Mouse (Mus musculus) C2C12 (cell line): ENCODE measurements around the gene Caln1.

Experiments
- CTCF ChIP-seq: IDR thresholded peaks from one replicate; pipeline ENCODE4 v1.5.1; 2011; ENCODE audit not compliant: control insufficient read depth, insufficient read depth, insufficient read length
- USF1 ChIP-seq: IDR thresholded peaks from one replicate; pipeline ENCODE4 v1.6.1; 2011; ENCODE audit warnings: low read depth, mild to moderate bottlenecking, control low read depth, moderate library complexity

DNA sequence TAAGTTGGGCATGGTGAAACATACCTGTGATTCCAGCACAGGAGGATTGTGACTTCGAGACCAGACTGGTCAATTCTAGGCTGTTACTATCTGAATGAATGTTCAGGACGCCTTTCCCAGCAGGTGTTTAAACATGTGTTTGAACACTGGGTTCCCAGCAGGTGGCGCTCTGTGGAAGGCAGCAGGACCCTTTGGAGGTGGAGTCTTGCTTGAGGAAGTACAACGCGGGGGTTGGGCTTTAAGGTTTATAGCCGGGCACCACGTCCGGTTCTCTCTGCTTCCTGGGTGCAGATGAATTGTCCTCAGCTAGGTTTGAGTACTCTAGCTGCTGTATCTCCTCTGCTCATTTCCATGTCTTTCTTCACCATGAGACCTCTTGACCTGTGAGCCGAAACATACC is 349.1 kb downstream of the Caln1 start:
- TF ChIP-seq CTCF (no peak), USF1 (no peak)
